Mouse (Mus musculus): ENCODE measurements around the gene Gm7544. TPM values are rescaled to one million over a fixed set of nuclear protein-coding genes. Genes with fewer than 3 reads are reported as not detected.

Gm7544 gene
- total and polyA plus RNA-seq, 2 experiments from 2014 or later = not detected

DNA sequence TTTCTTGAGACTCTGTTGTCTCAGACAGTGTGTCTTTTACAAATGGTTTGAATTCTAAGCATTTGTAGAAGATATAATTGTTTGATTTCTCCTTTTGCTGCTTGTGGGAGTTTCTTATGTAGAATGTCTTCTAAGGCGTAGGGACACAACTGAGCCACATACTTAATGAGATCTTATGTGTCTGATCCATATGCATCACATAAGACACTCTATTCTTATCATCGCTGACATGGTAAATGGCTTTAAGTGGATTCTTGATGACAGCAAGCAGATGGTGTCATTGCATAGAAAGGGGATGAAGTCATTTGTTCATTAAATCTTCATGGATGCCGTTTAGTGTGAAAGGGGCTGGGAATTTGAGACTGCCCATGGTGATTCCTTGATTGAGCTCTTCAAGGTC is 49.9 kb downstream of the Gm7544 start:
- no peaks in the 10 kb centered on the region for H3K4me1 ChIP-seq (ENCODE audit: insufficient read depth, low read length)
- H3K4me2 ChIP-seq (ENCODE audit: low read depth, low read length, poor library complexity, severe bottlenecking) = no peak overlapping the region
- no peak overlapping the region for H3K4me3 ChIP-seq (ENCODE audit: low read depth, low read length)
- no peak for TF ChIP-seq CTCF (IDR thresholded peaks at IDR 0.05)
- H3K9ac ChIP-seq (replicated peaks; ENCODE audit: low read length, poor library complexity, severe bottlenecking) = no peak overlapping the region
- peaks cover 16% of the 10 kb centered on the region; the same call in 1 of the 2 replicates for H3K36me3 ChIP-seq (ENCODE audit: insufficient read depth, low read length)
- 32% methylated on average over 3 of the region's 3 CpGs for WGBS
- ATAC-seq (ENCODE audit: low FRiP score) (no peak), DNase-seq (ENCODE audit: low spot score) (no peak)
- H3K9me3 ChIP-seq (ENCODE audit: low read length) = no peaks in the 10 kb centered on the region
- no peaks in the 10 kb centered on the region for H3K27me3 ChIP-seq (ENCODE audit: insufficient read depth, low read length)
- no peak overlapping the region for H3K27ac ChIP-seq (ENCODE audit: low read depth, low read length)

Other genes with a start within 250 kb of the Gm7544 start
- gene Mff, start 231.1 kb downstream of the Gm7544 start, total RNA-seq (2014; rRNA removed) = 415 and 579 TPM in 2 replicates
- gene Mff, start 231.1 kb downstream of the Gm7544 start, polyA plus RNA-seq (2015; fragmentation: Nextera tagmentation; extraction: Ambion mirVana) = 449 and 459 TPM in 2 replicates
- gene Tm4sf20, start 187.6 kb downstream of the Gm7544 start, total RNA-seq (2014; rRNA removed) = not detected in 2 replicates
- gene Tm4sf20, start 187.6 kb downstream of the Gm7544 start, polyA plus RNA-seq (2015; fragmentation: Nextera tagmentation; extraction: Ambion mirVana) = not detected in 2 replicates
- not detected in 2 replicates for gene Gm47791, start 184.8 kb downstream of the Gm7544 start, total RNA-seq (2014; rRNA removed)
- not detected in 2 replicates for gene Gm47791, start 184.8 kb downstream of the Gm7544 start, polyA plus RNA-seq (2015; fragmentation: Nextera tagmentation; extraction: Ambion mirVana)
- gene Agfg1, start 116.5 kb downstream of the Gm7544 start, total RNA-seq (2014; rRNA removed) = 101 and 107 TPM in 2 replicates
- gene Agfg1, start 116.5 kb downstream of the Gm7544 start, polyA plus RNA-seq (2015; fragmentation: Nextera tagmentation; extraction: Ambion mirVana) = 17.0 and 20.2 TPM in 2 replicates
- gene A030005L19Rik, start 42.7 kb downstream of the Gm7544 start, total RNA-seq (2014; rRNA removed) = 0.33 TPM in 1 of 2 replicates, not detected in the other
- gene A030005L19Rik, start 42.7 kb downstream of the Gm7544 start, polyA plus RNA-seq (2015; fragmentation: Nextera tagmentation; extraction: Ambion mirVana) = 0.20 TPM in 1 of 2 replicates, not detected in the other
- gene A030014E15Rik, start 31.1 kb downstream of the Gm7544 start, total RNA-seq (2014; rRNA removed) = 0.71 TPM in 1 of 2 replicates, not detected in the other
- not detected in 2 replicates for gene A030014E15Rik, start 31.1 kb downstream of the Gm7544 start, polyA plus RNA-seq (2015; fragmentation: Nextera tagmentation; extraction: Ambion mirVana)
- gene Gm6217, start 24.6 kb downstream of the Gm7544 start, total RNA-seq (2014; rRNA removed) = not detected in 2 replicates
- gene Gm6217, start 24.6 kb downstream of the Gm7544 start, polyA plus RNA-seq (2015; fragmentation: Nextera tagmentation; extraction: Ambion mirVana) = not detected in 2 replicates
- gene A030003K21Rik, start 12.6 kb downstream of the Gm7544 start, total RNA-seq (2014; rRNA removed) = not detected in 2 replicates
- gene A030003K21Rik, start 12.6 kb downstream of the Gm7544 start, polyA plus RNA-seq (2015; fragmentation: Nextera tagmentation; extraction: Ambion mirVana) = not detected in 2 replicates
- not detected in 2 replicates for gene Gm47955, start 4.3 kb upstream of the Gm7544 start, total RNA-seq (2014; rRNA removed)
- not detected in 2 replicates for gene Gm47955, start 4.3 kb upstream of the Gm7544 start, polyA plus RNA-seq (2015; fragmentation: Nextera tagmentation; extraction: Ambion mirVana)
- gene Gm47959, start 44.5 kb upstream of the Gm7544 start, total RNA-seq (2014; rRNA removed) = not detected in 2 replicates
- not detected in 2 replicates for gene Gm47959, start 44.5 kb upstream of the Gm7544 start, polyA plus RNA-seq (2015; fragmentation: Nextera tagmentation; extraction: Ambion mirVana)
- 0.71 and 0.99 TPM in 2 replicates for gene Slc19a3, start 82.4 kb upstream of the Gm7544 start, total RNA-seq (2014; rRNA removed)
- 0.83 and 0.90 TPM in 2 replicates for gene Slc19a3, start 82.4 kb upstream of the Gm7544 start, polyA plus RNA-seq (2015; fragmentation: Nextera tagmentation; extraction: Ambion mirVana)
- gene Krtap28-10, start 86.5 kb upstream of the Gm7544 start, total RNA-seq (2014; rRNA removed) = not detected in 2 replicates
- not detected in 2 replicates for gene Krtap28-10, start 86.5 kb upstream of the Gm7544 start, polyA plus RNA-seq (2015; fragmentation: Nextera tagmentation; extraction: Ambion mirVana)
- not detected in 2 replicates for gene Gm47969, start 88.9 kb upstream of the Gm7544 start, total RNA-seq (2014; rRNA removed)
- not detected in 2 replicates for gene Gm47969, start 88.9 kb upstream of the Gm7544 start, polyA plus RNA-seq (2015; fragmentation: Nextera tagmentation; extraction: Ambion mirVana)
- gene A030005K14Rik, start 103.4 kb upstream of the Gm7544 start, total RNA-seq (2014; rRNA removed) = not detected in 2 replicates
- not detected in 2 replicates for gene A030005K14Rik, start 103.4 kb upstream of the Gm7544 start, polyA plus RNA-seq (2015; fragmentation: Nextera tagmentation; extraction: Ambion mirVana)
- not detected in 2 replicates for gene Krtap28-13, start 104.9 kb upstream of the Gm7544 start, total RNA-seq (2014; rRNA removed)
- not detected in 2 replicates for gene Krtap28-13, start 104.9 kb upstream of the Gm7544 start, polyA plus RNA-seq (2015; fragmentation: Nextera tagmentation; extraction: Ambion mirVana)
- not detected in 2 replicates for gene Ccl20, start 160.8 kb upstream of the Gm7544 start, total RNA-seq (2014; rRNA removed)
- not detected in 2 replicates for gene Ccl20, start 160.8 kb upstream of the Gm7544 start, polyA plus RNA-seq (2015; fragmentation: Nextera tagmentation; extraction: Ambion mirVana)
- gene Daw1, start 203.7 kb upstream of the Gm7544 start, total RNA-seq (2014; rRNA removed) = 0.88 and 1.2 TPM in 2 replicates
- gene Daw1, start 203.7 kb upstream of the Gm7544 start, polyA plus RNA-seq (2015; fragmentation: Nextera tagmentation; extraction: Ambion mirVana) = 1.7 and 1.9 TPM in 2 replicates